17 mouse cellular contexts compared by ENCODE assay signal in the genomic region with DNA sequence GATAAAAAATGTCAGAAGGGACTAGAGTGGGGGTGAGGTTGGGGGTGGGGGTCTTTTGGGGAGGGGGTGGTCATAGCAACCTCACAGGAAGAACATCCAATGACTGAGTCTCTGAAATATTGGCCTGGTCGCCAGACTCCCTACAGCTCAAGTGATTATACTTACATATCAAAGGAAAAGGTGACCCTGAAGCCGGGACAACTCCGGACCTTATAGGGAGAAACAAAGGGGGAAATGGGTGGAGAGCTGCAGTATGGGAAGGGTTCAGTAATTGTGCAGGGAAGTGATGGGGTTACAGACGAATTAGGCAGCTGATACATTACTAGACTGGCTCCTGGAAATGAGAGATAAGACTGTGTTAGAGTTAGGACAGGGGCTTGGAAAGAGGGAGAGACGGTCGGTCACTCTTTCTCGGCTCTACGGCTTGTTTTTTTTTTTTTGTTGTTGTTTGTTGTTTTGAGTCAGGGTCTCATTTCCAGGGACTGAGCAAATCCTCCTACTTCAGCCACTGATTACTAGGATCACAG.
DNase-seq lines count a peak whose midpoint lies in the region; ATAC-seq and TF ChIP-seq lines count a peak whose summit lies in the region.
"Had no signal": no experiment of that assay in that cellular context is flagged by ENCODE, and none has a peak within 500 bp of the region (broad histone marks: within the 10 kb centered on the region; RNA-seq: fewer than 3 reads in every experiment).

No protein-coding gene starts in this region.

- H3K36me3 ChIP-seq in lung, embryonic 15.5 days, result no peaks in the 10 kb centered on the region
- H3K36me3 ChIP-seq in liver, embryonic 11.5 days (ENCODE audit: control insufficient read depth, insufficient read depth, low read length), result no peaks in the 10 kb centered on the region
- H3K36me3 ChIP-seq: embryonic facial prominence, embryonic 13.5 days; forebrain, embryonic 12.5 days; hindbrain, embryonic 13.5 days; intestine, embryonic 15.5 days had no signal

- peak overlapping the region; percentile 67 for H3K27ac ChIP-seq in lung, embryonic 15.5 days
- H3K27ac ChIP-seq in liver, embryonic 11.5 days (ENCODE audit: low read depth, low read length), result peak overlapping the region; percentile 42
- H3K27ac ChIP-seq: embryonic facial prominence, embryonic 13.5 days; forebrain, embryonic 12.5 days; hindbrain, embryonic 13.5 days; intestine, embryonic 15.5 days had no signal

- no peak for DNase-seq in lung, postnatal 14 days
- DNase-seq in WW6 (ENCODE audit: low read depth, low spot score), result peak; percentile 34
- no peak for DNase-seq in liver, embryonic 11.5 days (ENCODE audit: low spot score)
- no peak for DNase-seq in T-cell, adult 2 months (ENCODE audit: low spot score)
- no peak for DNase-seq in embryo, embryonic 10.5 days (ENCODE audit: low spot score)
- DNase-seq in lung, adult 2 months, result no peak
- DNase-seq: cerebellum, adult 18-20 months; kidney, postnatal 4 days; lung, postnatal 10 days; right cerebral cortex, adult 18-20 months had no signal

- ATAC-seq in lung, embryonic 15.5 days (ENCODE audit: borderline replicate concordance, extremely low read depth, low FRiP score, low TSS enrichment), result no peak
- peak; percentile 64 for ATAC-seq in liver, embryonic 11.5 days (replicated peaks; ENCODE audit: low FRiP score)
- ATAC-seq: intestine, embryonic 15.5 days had no signal

- no peak for TF ChIP-seq POLR2A in lung, adult 2 months (IDR thresholded peaks at IDR 0.05; ENCODE audit: borderline replicate concordance, extremely low read depth, low read depth, low read length)

- no peaks in the 10 kb centered on the region for H3K9me3 ChIP-seq in lung, embryonic 15.5 days
- no peaks in the 10 kb centered on the region for H3K9me3 ChIP-seq in liver, embryonic 11.5 days (ENCODE audit: control insufficient read depth, low read length)
- H3K9me3 ChIP-seq: embryonic facial prominence, embryonic 13.5 days; forebrain, embryonic 12.5 days; hindbrain, embryonic 13.5 days; intestine, embryonic 15.5 days had no signal

- peaks cover 24% of the 10 kb centered on the region for H3K4me1 ChIP-seq in lung, embryonic 15.5 days
- peaks cover 35% of the 10 kb centered on the region for H3K4me1 ChIP-seq in liver, embryonic 11.5 days (replicated peaks; ENCODE audit: control insufficient read depth, insufficient read depth, low read length)
- H3K4me1 ChIP-seq in lung, adult 2 months (ENCODE audit: control insufficient read depth, insufficient read depth, low read length), result peaks cover 7% of the 10 kb centered on the region

- 41% methylated on average over 8 of the region's 8 CpGs for WGBS in lung, embryonic 15.5 days
- 30% methylated on average over 8 of the region's 8 CpGs for WGBS in liver, embryonic 11.5 days
- 70% methylated on average over 8 of the region's 8 CpGs for WGBS in lung, adult 2 months

- H3K4me2 ChIP-seq in lung, embryonic 15.5 days, result no peak overlapping the region
- H3K4me2 ChIP-seq in liver, embryonic 11.5 days, result peak overlapping the region; percentile 39; the same call in 1 of the 2 replicates
- H3K4me2 ChIP-seq: embryonic facial prominence, embryonic 13.5 days; forebrain, embryonic 12.5 days; hindbrain, embryonic 13.5 days; intestine, embryonic 15.5 days; midbrain, embryonic 11.5 days had no signal

- TF ChIP-seq CTCF in lung, adult 2 months (IDR thresholded peaks at IDR 0.05; ENCODE audit: insufficient read depth, low read length), result no peak

- H3K9ac ChIP-seq in lung, embryonic 15.5 days, result no peak overlapping the region
- peak overlapping the region; percentile 40; the same call in 1 of the 2 replicates for H3K9ac ChIP-seq in liver, embryonic 11.5 days (ENCODE audit: low read depth, low read length)
- H3K9ac ChIP-seq: embryonic facial prominence, embryonic 13.5 days; forebrain, embryonic 12.5 days; hindbrain, embryonic 13.5 days; intestine, embryonic 15.5 days had no signal

- no peaks in the 10 kb centered on the region for H3K27me3 ChIP-seq in lung, embryonic 15.5 days
- no peaks in the 10 kb centered on the region for H3K27me3 ChIP-seq in liver, embryonic 11.5 days (replicated peaks; ENCODE audit: control insufficient read depth, insufficient read depth, low read length)
- H3K27me3 ChIP-seq: embryonic facial prominence, embryonic 13.5 days; forebrain, embryonic 12.5 days; intestine, embryonic 15.5 days had no signal

- no peak overlapping the region for H3K4me3 ChIP-seq in lung, embryonic 15.5 days
- no peak overlapping the region for H3K4me3 ChIP-seq in liver, embryonic 11.5 days (ENCODE audit: low read depth, low read length)
- no peak overlapping the region for H3K4me3 ChIP-seq in lung, adult 2 months (replicated peaks; ENCODE audit: extremely low read depth, low read depth, low read length)
- H3K4me3 ChIP-seq: embryonic facial prominence, embryonic 13.5 days; forebrain, embryonic 12.5 days; hindbrain, embryonic 13.5 days; intestine, embryonic 15.5 days; myocyte had no signal
